Mouse (Mus musculus): Measurements from ENCODE around the gene Eif3l.

DNA sequence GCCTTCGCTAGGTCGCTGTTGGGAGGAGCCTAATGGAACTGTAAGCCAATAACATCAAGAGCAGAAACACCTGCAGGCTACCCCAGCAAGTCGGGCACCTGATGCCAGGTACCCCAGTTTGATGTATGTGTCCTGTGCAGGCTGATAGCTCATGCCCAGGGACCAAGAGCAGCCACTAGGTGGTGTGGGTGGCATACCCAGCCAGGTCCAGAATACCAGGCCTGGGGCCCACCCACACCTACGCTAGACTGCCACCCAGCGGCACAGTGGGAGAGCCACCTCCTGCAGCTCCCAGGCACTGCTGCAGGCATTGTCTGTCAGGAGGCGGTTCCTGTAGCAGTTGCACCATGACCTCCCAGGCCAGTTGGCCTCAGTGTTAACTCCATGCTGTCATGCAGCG, 36.1 kb upstream of the Eif3l start:
- no peak for TF ChIP-seq GATA1 (IDR thresholded peaks at IDR 0.05; ENCODE audit: borderline replicate concordance, low read length)
- TF ChIP-seq FLI1 (IDR thresholded peaks at IDR 0.05; ENCODE audit: low read length), result no peak

Measured in megakaryocyte, embryonic 14.5 days (primary cell).